Mouse (Mus musculus) spleen, adult 2 months (tissue): ENCODE data around the gene Camk2n1.

Experiments
- CTCF ChIP-seq: fragments of 200-500 bp; IDR thresholded peaks from 2 replicates; pipeline ENCODE4 v1.5.1; 2011; ENCODE audit warnings: mild to moderate bottlenecking, inconsistent platforms; ENCODE audit not compliant: insufficient read depth, insufficient read length, insufficient replicate concordance; ENCODE audit errors: extremely low read depth
- POLR2A ChIP-seq: fragments of 200-500 bp; IDR thresholded peaks from 2 replicates; pipeline ENCODE4 v1.6.1; 2011; ENCODE audit warnings: low read depth, low read length, inconsistent platforms

- TF ChIP-seq CTCF (no peak), POLR2A (no peak)
Observed at GRCm38 (mm10) chr4:138446981-138447380, 7.1 kb upstream of the Camk2n1 start.
